Mouse (Mus musculus) left cerebral cortex, adult 18-20 months (tissue): ENCODE measurements around the gene Alox12. TPM values are rescaled to one million over a fixed set of nuclear protein-coding genes. Genes with fewer than 3 reads are reported as not detected.

ENCODE experiments used
- DNase-seq, 2 experiments: peaks; one replicate each; pipeline ENCODE4 v3.0.0; 2021 to 2022; ENCODE audit warnings: low spot score in 2 of 2, mixed read lengths in 1 of 2
- microRNA-seq, 2 experiments: library from miRNA; unstranded; fragments of <30 nt; microRNA quantifications; one replicate each; pipeline ENCODE4 v1.2.0; 2021
- total RNA-seq, 2 experiments: library from RNA; stranded (reverse); gene quantifications; 2 replicates each; pipeline ENCODE4 v1.2.3; 2021

Gene Alox12
- total RNA-seq, 2 experiments from 2014 or later = 0.44 to 0.47 TPM

- no peak for DNase-seq
Observed at GRCm38 (mm10) chr11:70199107-70199506, 56.0 kb downstream of the Alox12 start.

- DNase-seq = no peak
Observed at GRCm38 (mm10) chr11:70198332-70198731, 56.8 kb downstream of the Alox12 start.

- no peak for DNase-seq
Observed at GRCm38 (mm10) chr11:70193354-70194285, 61.5 kb downstream of the Alox12 start.

- no peak for DNase-seq
Observed at GRCm38 (mm10) chr11:70192157-70192556, 63.0 kb downstream of the Alox12 start.

Small RNA genes lying within 50 kb of the gene (microRNA-seq; reads per million reads assigned to microRNA genes)
- gene Mir195a (6,355 to 6,504 reads per million in 2 experiments), gene Mir497 (0 reads per million in 2 experiments), gene Mir497b (0 reads per million in 2 experiments)

Other genes starting within 250 kb of the Alox12 start
- 10 to 100 TPM; 55.6 to 57.9 TPM for gene Acadvl, start 239.9 kb downstream of the Alox12 start, total RNA-seq
- 100 to 1,000 TPM; 718 to 731 TPM for gene Dlg4, start 238.4 kb downstream of the Alox12 start, total RNA-seq
- 1 to 10 TPM; 2.2 to 3.8 TPM for gene Asgr1, start 201.3 kb downstream of the Alox12 start, total RNA-seq
- not detected for gene Asgr2, start 162.7 kb downstream of the Alox12 start, total RNA-seq
- gene Mgl2, start 125.0 kb downstream of the Alox12 start, total RNA-seq = 1 to 10 TPM; 1.0 TPM
- 1 to 10 TPM; 2.6 to 4.0 TPM for gene Clec10a, start 99.2 kb downstream of the Alox12 start, total RNA-seq
- 10 to 100 TPM; 34.2 to 35.5 TPM for gene Slc16a11, start 42.6 kb downstream of the Alox12 start, total RNA-seq
- gene Slc16a13, start 34.3 kb downstream of the Alox12 start, total RNA-seq = 1 to 10 TPM; 5.2 to 8.0 TPM
- gene Bcl6b, start 25.6 kb downstream of the Alox12 start, total RNA-seq = 1 to 10 TPM; 1.2 to 3.2 TPM
- gene 0610010K14Rik, start 17.4 kb downstream of the Alox12 start, total RNA-seq = 10 to 100 TPM; 44.6 to 47.2 TPM
- gene Gm21988, start 15.5 kb downstream of the Alox12 start, total RNA-seq = 1 to 10 TPM; 3.0 to 4.8 TPM
- 100 to 1,000 TPM; 269 to 280 TPM for gene Rnasek, start 15.5 kb downstream of the Alox12 start, total RNA-seq
- under 1 TPM; 0.19 to 0.40 TPM for gene Alox12e, start 67.3 kb upstream of the Alox12 start, total RNA-seq
- not detected for gene Alox15, start 96.7 kb upstream of the Alox12 start, total RNA-seq
- 10 to 100 TPM; 33.1 to 34.6 TPM for gene Pelp1, start 154.7 kb upstream of the Alox12 start, total RNA-seq
- 10 to 100 TPM; 68.1 to 76.7 TPM for gene Arrb2, start 177.3 kb upstream of the Alox12 start, total RNA-seq
- gene Med11, start 196.6 kb upstream of the Alox12 start, total RNA-seq = 10 to 100 TPM; 13.9 to 15.4 TPM
- gene Zmynd15, start 204.1 kb upstream of the Alox12 start, total RNA-seq = 1 to 10 TPM in 1 of 2 experiments, under 1 TPM in 1; 0.23 to 1.4 TPM
- gene Cxcl16, start 204.6 kb upstream of the Alox12 start, total RNA-seq = 1 to 10 TPM in 1 of 2 experiments, under 1 TPM in 1; 0.42 to 1.4 TPM
- under 1 TPM in 1 of 2 experiments, not detected in 1; 0.37 TPM for gene Tm4sf5, start 249.9 kb upstream of the Alox12 start, total RNA-seq